8 mouse cellular contexts compared by ENCODE assay signal in genomic region chr17:28142700-28143610, GRCm38 (mm10). TPM values are rescaled to one million over a fixed set of nuclear protein-coding genes. Genes with fewer than 3 reads are reported as not detected.
DNase-seq lines count a peak whose midpoint lies in the region; ATAC-seq and TF ChIP-seq lines count a peak whose summit lies in the region.

No protein-coding gene starts in this region.

- peaks cover 22% of the 10 kb centered on the region for H3K27me3 ChIP-seq in thymus, adult 2 months (ENCODE audit: control insufficient read depth, insufficient read depth, low read length)
- H3K27me3 ChIP-seq in limb, embryonic 15.5 days: 0 out of 2 replicates have a peak, but pooled peaks cover 10% of the 10 kb centered on the region
- H3K27me3 ChIP-seq in stomach, postnatal 0 days (ENCODE audit: control insufficient read depth, insufficient read depth, low read length): peaks cover 2% of the 10 kb centered on the region; the same call in 1 of the 2 replicates

- H3K9me3 ChIP-seq in limb, embryonic 15.5 days: no peaks in the 10 kb centered on the region
- no peaks in the 10 kb centered on the region for H3K9me3 ChIP-seq in stomach, postnatal 0 days (ENCODE audit: control insufficient read depth, low read length)

- peak; percentile 49 for DNase-seq in adrenal gland, adult 2 months
- no peak for DNase-seq in adrenal gland, adult 8-10 months
- DNase-seq in thymus, adult 2 months: no peak
- no peak for DNase-seq in thymus, postnatal 14 days
- DNase-seq in stomach, postnatal 0 days (ENCODE audit: low spot score): no peak
- no peak for DNase-seq in gastrocnemius, postnatal 10 days
- no peak for DNase-seq in left cerebral cortex, adult 9 months (ENCODE audit: low spot score in 2 of 2)

- TF ChIP-seq POLR2A in thymus, adult 2 months (IDR thresholded peaks at IDR 0.05; ENCODE audit: control insufficient read depth, extremely low read depth, insufficient read depth, low read length, poor library complexity): no peak

- 6% methylated on average over 33 of the region's 33 CpGs for WGBS in thymus, adult 2 months
- WGBS in limb, embryonic 15.5 days: 2% methylated on average over 33 of the region's 33 CpGs
- WGBS in stomach, postnatal 0 days: 3% methylated on average over 33 of the region's 33 CpGs

- H3K36me3 ChIP-seq in thymus, adult 2 months (ENCODE audit: control insufficient read depth, insufficient read depth, low read length): no peaks in the 10 kb centered on the region
- H3K36me3 ChIP-seq in limb, embryonic 15.5 days: no peaks in the 10 kb centered on the region
- no peaks in the 10 kb centered on the region for H3K36me3 ChIP-seq in stomach, postnatal 0 days (ENCODE audit: control insufficient read depth, insufficient read depth, low read length)

- H3K4me2 ChIP-seq in limb, embryonic 15.5 days: peak overlapping the region; percentile 96
- peak overlapping the region; percentile 99 for H3K4me2 ChIP-seq in stomach, postnatal 0 days (replicated peaks; ENCODE audit: low read depth)

- no peak overlapping the region for H3K27ac ChIP-seq in thymus, adult 2 months (ENCODE audit: control insufficient read depth, insufficient read depth, low read length)
- peak overlapping the region; percentile 83 for H3K27ac ChIP-seq in limb, embryonic 15.5 days
- H3K27ac ChIP-seq in stomach, postnatal 0 days (replicated peaks): no peak overlapping the region

- TF ChIP-seq CTCF in thymus, adult 2 months (IDR thresholded peaks at IDR 0.05; ENCODE audit: borderline replicate concordance, control insufficient read depth, extremely low read depth, insufficient read depth, low read length, poor library complexity): no peak
- no peak for TF ChIP-seq CTCF in stomach, postnatal 0 days (IDR thresholded peaks at IDR 0.05; ENCODE audit: low read depth)

- no peak for ATAC-seq in limb, embryonic 15.5 days (ENCODE audit: insufficient number of reproducible peaks, low FRiP score, low TSS enrichment, low read depth)
- ATAC-seq in stomach, postnatal 0 days (ENCODE audit: low FRiP score, low TSS enrichment): no peak

- H3K9ac ChIP-seq in limb, embryonic 15.5 days: peak overlapping the region; percentile 54
- peak overlapping the region; percentile 52 for H3K9ac ChIP-seq in stomach, postnatal 0 days (ENCODE audit: low read length)

- no peak for TF ChIP-seq EP300 in stomach, postnatal 0 days (optimal IDR thresholded peaks at IDR 0.05)

- H3K4me3 ChIP-seq in thymus, adult 2 months (ENCODE audit: control insufficient read depth, insufficient read depth, low read length): peak overlapping the region; percentile 43; the same call in 1 of the 2 replicates
- H3K4me3 ChIP-seq in limb, embryonic 15.5 days: peak overlapping the region; percentile 65
- H3K4me3 ChIP-seq in stomach, postnatal 0 days (ENCODE audit: low read depth, low read length): peak overlapping the region; percentile 59

- H3K4me1 ChIP-seq in thymus, adult 2 months (replicated peaks; ENCODE audit: control insufficient read depth, insufficient read depth, low read length): peaks cover 8% of the 10 kb centered on the region; the same call in 1 of the 2 replicates
- H3K4me1 ChIP-seq in limb, embryonic 15.5 days: peaks cover 73% of the 10 kb centered on the region
- H3K4me1 ChIP-seq in stomach, postnatal 0 days (replicated peaks; ENCODE audit: control insufficient read depth, insufficient read depth): peaks cover 5% of the 10 kb centered on the region; the same call in 1 of the 2 replicates

RNA-seq across cellular contexts. Expression of gene Scube3, which starts 1.0 kb away (rescaled TPM):
- 10 to 100 TPM in 1 of 2 experiments, 1 to 10 TPM in 1; 9.8 to 16.7 TPM for total RNA-seq in adrenal gland, adult 2 months (2021)
- polyA plus RNA-seq in adrenal gland, adult 2 months (2012; rRNA removed): 28.1 and 33.1 TPM in 2 replicates
- 10 to 100 TPM; 12.1 to 19.7 (median 15.9) TPM for total RNA-seq in adrenal gland, adult 8-10 months (2022)
- polyA plus RNA-seq in thymus, adult 2 months (2012; rRNA removed): 1.6 and 3.0 TPM in 2 replicates
- polyA plus RNA-seq in limb, embryonic 15.5 days (2015; fragmentation: Nextera tagmentation; extraction: Ambion mirVana): 4.2 and 6.9 TPM in 2 replicates
- polyA plus RNA-seq in stomach, postnatal 0 days (2015; fragmentation: Nextera tagmentation; extraction: Ambion mirVana): 0.48 and 0.64 TPM in 2 replicates
- total RNA-seq in gastrocnemius, postnatal 10 days (2021): under 1 TPM; 0.56 to 0.63 TPM

RNA-seq across cellular contexts. Expression of gene Zfp523, which starts 34.0 kb away (rescaled TPM):
- total RNA-seq in adrenal gland, adult 2 months (2021): 10 to 100 TPM; 31.3 to 39.2 TPM
- 118 and 122 TPM in 2 replicates for polyA plus RNA-seq in adrenal gland, adult 2 months (2012; rRNA removed)
- total RNA-seq in adrenal gland, adult 8-10 months (2022): 10 to 100 TPM; 39.2 to 62.8 (median 49.0) TPM
- polyA plus RNA-seq in thymus, adult 2 months (2012; rRNA removed): 55.5 and 55.7 TPM in 2 replicates
- polyA plus RNA-seq in limb, embryonic 15.5 days (2015; fragmentation: Nextera tagmentation; extraction: Ambion mirVana): 30.9 and 33.6 TPM in 2 replicates
- polyA plus RNA-seq in stomach, postnatal 0 days (2015; fragmentation: Nextera tagmentation; extraction: Ambion mirVana): 17.2 and 18.1 TPM in 2 replicates
- total RNA-seq in gastrocnemius, postnatal 10 days (2021): 10 to 100 TPM; 24.6 to 26.6 TPM
